Mouse (Mus musculus) hindbrain, embryonic 14.5 days (tissue): ENCODE measurements at regions not wholly inside any gene's neighbourhood (a gene's known extent, or its start where the extent isn't known, plus 50 kb on each side); places are given as distances from the start of the nearest gene placed in this dataset.

Experiments used
- ATAC-seq: fragments of 200-750 bp; cut with Nextera tagmentation; 2 replicates; pipeline ENCODE4 v1.8.0; 2017; ENCODE audit warnings: moderate number of reproducible peaks, mild to moderate bottlenecking, moderate TSS enrichment, moderate library complexity; ENCODE audit not compliant: low FRiP score
- DNase-seq: peaks from one replicate; pipeline ENCODE4 v3.0.0-alpha.2; 2015; ENCODE audit warnings: low spot score
- H3K27ac ChIP-seq: fragments of 300-500 bp; sonication (generic); 2 replicates; pipeline ENCODE4 v1.5.1; 2014; ENCODE audit warnings: mild to moderate bottlenecking, moderate library complexity
- H3K27me3 ChIP-seq: fragments of 300-500 bp; sonication (generic); 2 replicates; pipeline ENCODE4 v1.6.1; 2014; ENCODE audit warnings: mild to moderate bottlenecking, low read length, mixed read lengths; ENCODE audit not compliant: control insufficient read depth, insufficient read depth
- H3K36me3 ChIP-seq: fragments of 300-500 bp; sonication (generic); replicated peaks from 2 replicates; pipeline ENCODE4 v1.6.1; 2014; ENCODE audit not compliant: control insufficient read depth, insufficient read depth
- H3K4me1 ChIP-seq: fragments of 300-500 bp; sonication (generic); replicated peaks from 2 replicates; pipeline ENCODE4 v1.6.1; 2014; ENCODE audit warnings: antibody characterized with exemption, low read length, mixed read lengths; ENCODE audit not compliant: control insufficient read depth, insufficient read depth
- H3K4me2 ChIP-seq: fragments of 300-500 bp; sonication (generic); replicated peaks from 2 replicates; pipeline ENCODE4 v1.6.1; 2014; ENCODE audit warnings: mild to moderate bottlenecking, moderate library complexity
- H3K4me3 ChIP-seq: fragments of 300-500 bp; sonication (generic); replicated peaks from 2 replicates; pipeline ENCODE4 v1.5.1; 2014; ENCODE audit warnings: mild to moderate bottlenecking, low read length
- H3K9ac ChIP-seq: fragments of 300-500 bp; sonication (generic); 2 replicates; pipeline ENCODE4 v1.6.1; 2014
- H3K9me3 ChIP-seq: fragments of 300-500 bp; sonication (generic); 2 replicates; pipeline ENCODE4 v1.6.1; 2016; ENCODE audit warnings: low read length; ENCODE audit not compliant: control insufficient read depth
- WGBS: fragments of 180-500 bp; shearing (Covaris S2); extraction: QIAGEN DNeasy Blood & Tissue Kit; methylation state at CpG from one replicate; pipeline ENCODE4 v1.1.7; 2014; 5-methylcytosine and 5-hydroxymethylcytosine counted together

- no peak for DNase-seq
- Histone ChIP-seq H3K4me1 (no peaks in the 10 kb centered on the region), H3K9me3 (no peaks in the 10 kb centered on the region), H3K9ac (no peak overlapping the region), H3K36me3 (no peaks in the 10 kb centered on the region), H3K4me2 (no peak overlapping the region), H3K27me3 (no peaks in the 10 kb centered on the region), H3K4me3 (no peak overlapping the region), H3K27ac (no peak overlapping the region)
- WGBS, result 69% methylated on average over 5 of the region's 5 CpGs
- no peak for ATAC-seq
Measured at GRCm38 (mm10) chr13:34800906-34801305, 66.3 kb downstream of the Fam50b start.

- peak; percentile 42 for DNase-seq
- Histone ChIP-seq H3K27me3 (no peaks in the 10 kb centered on the region), H3K4me2 (no peak overlapping the region), H3K4me3 (no peak overlapping the region), H3K4me1 (no peaks in the 10 kb centered on the region), H3K36me3 (no peaks in the 10 kb centered on the region), H3K9me3 (no peaks in the 10 kb centered on the region), H3K27ac (peak overlapping the region; percentile 51), H3K9ac (no peak overlapping the region)
- peak; percentile 64; the same call in 1 of the 2 replicates for ATAC-seq
- 36% methylated on average over 9 of the region's 9 CpGs for WGBS
Measured at GRCm38 (mm10) chr13:34806532-34807092, 68.5 kb upstream of the Prpf4b start.

GRCm38 (mm10) chr13:34809536-34809935 lies 65.6 kb upstream of the Prpf4b start:
- no peaks in the 10 kb centered on the region for H3K36me3 ChIP-seq
- H3K9me3 ChIP-seq, result peaks cover 15% of the 10 kb centered on the region; the same call in 1 of the 2 replicates
- no peak overlapping the region for H3K4me2 ChIP-seq
- WGBS, result 94% methylated on average over 1 of the region's 1 CpGs
- H3K27ac ChIP-seq, result no peak overlapping the region
- no peak overlapping the region for H3K4me3 ChIP-seq
- H3K4me1 ChIP-seq, result 0 out of 2 replicates have a peak, but pooled peaks cover 5% of the 10 kb centered on the region
- ATAC-seq, result no peak
- H3K27me3 ChIP-seq, result no peaks in the 10 kb centered on the region
- H3K9ac ChIP-seq, result no peak overlapping the region
- no peak for DNase-seq

GRCm38 (mm10) chr13:34814161-34815056 lies 60.7 kb upstream of the Prpf4b start:
- ATAC-seq, result peak; percentile 92
- peak overlapping the region; percentile 28 for H3K4me2 ChIP-seq
- H3K9me3 ChIP-seq, result peaks cover 15% of the 10 kb centered on the region; the same call in 1 of the 2 replicates
- no peaks in the 10 kb centered on the region for H3K27me3 ChIP-seq
- no peak overlapping the region for H3K4me3 ChIP-seq
- H3K27ac ChIP-seq, result peak overlapping the region; percentile 73
- 0 out of 2 replicates have a peak, but pooled peaks cover 13% of the 10 kb centered on the region for H3K4me1 ChIP-seq
- peak; percentile 71 for DNase-seq
- H3K36me3 ChIP-seq, result no peaks in the 10 kb centered on the region
- H3K9ac ChIP-seq, result 0 out of 2 replicates have a peak overlapping the region, but pooled peaks have one; percentile 10
- 14% methylated on average over 18 of the region's 18 CpGs for WGBS

GRCm38 (mm10) chr13:34815057-34815410 lies 60.1 kb upstream of the Prpf4b start:
- Histone ChIP-seq H3K36me3 (no peaks in the 10 kb centered on the region), H3K27ac (peak overlapping the region; percentile 73), H3K4me3 (no peak overlapping the region), H3K4me1 (0 out of 2 replicates have a peak, but pooled peaks cover 13% of the 10 kb centered on the region), H3K27me3 (no peaks in the 10 kb centered on the region), H3K9ac (no peak overlapping the region), H3K4me2 (peak overlapping the region; percentile 28; the same call in 1 of the 2 replicates), H3K9me3 (peaks cover 15% of the 10 kb centered on the region; the same call in 1 of the 2 replicates)
- ATAC-seq, result no peak
- DNase-seq, result peak; percentile 30
- 13% methylated on average over 3 of the region's 3 CpGs for WGBS

- no peak overlapping the region for H3K4me3 ChIP-seq
- ATAC-seq (no peak), DNase-seq (no peak)
- H3K27me3 ChIP-seq, result no peaks in the 10 kb centered on the region
- H3K9ac ChIP-seq, result no peak overlapping the region
- H3K9me3 ChIP-seq, result 0 out of 2 replicates have a peak, but pooled peaks cover 4% of the 10 kb centered on the region
- 0 out of 2 replicates have a peak, but pooled peaks cover 13% of the 10 kb centered on the region for H3K4me1 ChIP-seq
- H3K36me3 ChIP-seq, result no peaks in the 10 kb centered on the region
- no peak overlapping the region for H3K4me2 ChIP-seq
- H3K27ac ChIP-seq, result no peak overlapping the region
- 87% methylated on average over 5 of the region's 5 CpGs for WGBS
Measured at GRCm38 (mm10) chr13:34818211-34818610, 56.9 kb upstream of the Prpf4b start.

GRCm38 (mm10) chr13:34820423-34820822 lies 54.7 kb upstream of the Prpf4b start:
- peak; percentile 55; the same call in 1 of the 2 replicates for ATAC-seq
- no peak overlapping the region for H3K9ac ChIP-seq
- H3K4me3 ChIP-seq, result no peak overlapping the region
- H3K27ac ChIP-seq, result no peak overlapping the region
- no peaks in the 10 kb centered on the region for H3K9me3 ChIP-seq
- no peaks in the 10 kb centered on the region for H3K36me3 ChIP-seq
- WGBS, result 58% methylated on average over 4 of the region's 4 CpGs
- DNase-seq, result no peak
- H3K4me1 ChIP-seq, result no peaks in the 10 kb centered on the region
- no peak overlapping the region for H3K4me2 ChIP-seq
- H3K27me3 ChIP-seq, result no peaks in the 10 kb centered on the region

- Histone ChIP-seq H3K4me2 (no peak overlapping the region), H3K27ac (no peak overlapping the region), H3K4me1 (no peaks in the 10 kb centered on the region), H3K4me3 (no peak overlapping the region), H3K36me3 (no peaks in the 10 kb centered on the region), H3K9me3 (no peaks in the 10 kb centered on the region), H3K9ac (no peak overlapping the region), H3K27me3 (no peaks in the 10 kb centered on the region)
- DNase-seq (no peak), ATAC-seq (no peak)
- WGBS, result 86% methylated on average over 3 of the region's 3 CpGs
Measured at GRCm38 (mm10) chr13:34821946-34822345, 53.2 kb upstream of the Prpf4b start.

GRCm38 (mm10) chr13:34824157-34824556 lies 50.9 kb upstream of the Prpf4b start:
- H3K9ac ChIP-seq, result no peak overlapping the region
- no peaks in the 10 kb centered on the region for H3K4me1 ChIP-seq
- no peaks in the 10 kb centered on the region for H3K9me3 ChIP-seq
- DNase-seq (no peak), ATAC-seq (no peak)
- H3K4me2 ChIP-seq, result no peak overlapping the region
- no peak overlapping the region for H3K27ac ChIP-seq
- no peaks in the 10 kb centered on the region for H3K27me3 ChIP-seq
- WGBS, result 91% methylated on average over 1 of the region's 1 CpGs
- no peak overlapping the region for H3K4me3 ChIP-seq
- no peaks in the 10 kb centered on the region for H3K36me3 ChIP-seq
